Mouse (Mus musculus): ENCODE data around the gene Ifitm6.

- TF ChIP-seq CTCF (IDR thresholded peaks at IDR 0.05; ENCODE audit: borderline replicate concordance, control insufficient read depth, extremely low read depth, insufficient read depth, low read length, poor library complexity) (no peak), POLR2A (IDR thresholded peaks at IDR 0.05; ENCODE audit: control insufficient read depth, extremely low read depth, insufficient read depth, low read length, poor library complexity) (no peak)
These were observed 43.6 kb upstream of the Ifitm6 start for GRCm38 (mm10) chr7:141061269-141061692.
